Mouse (Mus musculus): ENCODE results near the gene Dnm1.
A peak's percentile ranks its signal among the peaks of the same experiment; 100 is the strongest.

Gene Dnm1

DNA sequence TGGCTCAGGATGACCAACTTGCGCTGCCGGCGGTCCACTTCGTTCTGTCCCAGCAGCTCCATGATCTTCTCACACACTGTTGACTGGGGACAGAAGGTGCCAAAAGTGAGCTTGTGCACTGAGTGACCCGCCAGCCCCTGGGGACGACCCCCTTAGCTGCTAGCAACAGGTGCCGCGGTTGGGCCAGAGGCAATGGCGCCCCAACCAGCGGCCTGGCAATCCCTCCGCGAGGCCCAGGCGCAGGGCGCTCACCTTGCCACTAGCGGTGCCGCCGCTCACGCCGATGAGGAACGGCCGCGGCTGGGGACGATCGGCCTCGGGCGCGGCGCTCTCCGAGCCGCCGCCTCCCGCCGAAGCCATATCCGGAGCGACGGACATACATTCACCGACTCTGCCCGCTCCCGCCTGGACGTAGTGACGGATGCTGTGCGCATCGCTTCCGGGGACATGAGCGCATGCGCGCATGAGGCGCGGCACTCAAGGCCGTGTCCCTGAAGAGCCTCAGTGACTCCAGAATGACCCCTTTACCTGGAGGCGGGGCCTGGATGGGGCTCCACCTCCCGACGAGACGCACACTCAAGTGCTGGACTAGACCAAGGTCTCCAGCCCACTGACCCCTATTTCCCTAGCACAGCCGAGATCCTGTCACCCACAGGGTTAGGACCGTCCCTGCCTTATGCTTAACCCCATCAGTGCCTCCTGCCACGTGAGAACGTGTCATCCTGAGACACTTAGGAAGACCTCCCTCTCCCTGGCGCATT, 93.3 kb downstream of the Dnm1 start, which contains the start of gene Uck1:
Gene Uck1 (minus strand): TSS at position 503 of the 761 bp plus-strand sequence.
- DNase-seq = peak; percentile 93 to 94

DNA sequence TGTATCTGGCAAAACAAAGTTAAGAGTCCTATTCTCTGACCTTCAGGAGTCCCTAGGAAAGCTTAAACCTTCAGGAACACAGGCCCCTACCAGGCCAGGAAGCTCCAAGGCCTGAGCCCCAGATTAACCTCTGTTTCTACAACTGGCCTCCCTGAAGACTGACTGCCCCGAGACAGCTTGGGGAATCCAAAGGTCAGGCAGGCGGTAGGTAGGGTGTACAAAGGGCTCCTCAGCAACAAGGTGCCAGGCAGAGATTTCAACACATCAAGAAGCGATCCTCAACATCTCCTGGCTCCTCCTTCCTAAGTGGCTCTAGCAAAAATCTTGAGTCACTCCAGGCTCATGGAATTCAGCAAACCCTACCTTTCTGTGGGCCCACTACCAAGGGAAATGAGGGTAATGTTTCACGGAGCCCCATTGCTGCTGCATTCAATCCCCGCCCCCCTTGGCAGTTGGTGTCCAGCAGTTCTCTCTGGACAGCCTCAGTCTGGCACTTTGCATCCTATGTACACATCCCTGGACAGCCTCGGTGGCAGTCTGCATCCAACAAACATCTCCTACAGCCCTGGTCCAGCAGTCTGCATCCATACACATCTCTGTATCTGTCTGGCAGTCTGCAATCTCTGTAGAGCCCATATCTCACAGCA, 94.1 kb downstream of the Dnm1 start:
- DNase-seq = peak in 1 of 2 experiments; percentile 22
